Mouse (Mus musculus) midbrain, embryonic 16.5 days (tissue): Measurements from ENCODE around the gene Jph2. TPM values are rescaled to one million over a fixed set of nuclear protein-coding genes. Genes with fewer than 3 reads are reported as not detected.
A peak's percentile ranks its signal among the peaks of the same experiment; 100 is the strongest.

ENCODE experiments used
- ATAC-seq: fragments of 200-750 bp; cut with Nextera tagmentation; 2 replicates; pipeline ENCODE4 v1.8.0; 2017; ENCODE audit warnings: moderate TSS enrichment
- H3K27ac ChIP-seq: fragments of 300-500 bp; sonication (generic); 2 replicates; pipeline ENCODE4 v1.5.1; 2014; ENCODE audit warnings: mild to moderate bottlenecking, low read length, mixed read lengths
- H3K27me3 ChIP-seq: fragments of 300-500 bp; sonication (generic); 2 replicates; pipeline ENCODE4 v1.6.1; 2014; ENCODE audit warnings: low read depth, low read length, mixed read lengths; ENCODE audit not compliant: control insufficient read depth, insufficient read depth
- H3K36me3 ChIP-seq: fragments of 300-500 bp; sonication (generic); 2 replicates; pipeline ENCODE4 v1.6.1; 2014; ENCODE audit warnings: mild to moderate bottlenecking, low read length, moderate library complexity, mixed read lengths; ENCODE audit not compliant: control insufficient read depth, insufficient read depth
- H3K4me1 ChIP-seq: fragments of 300-500 bp; sonication (generic); 2 replicates; pipeline ENCODE4 v1.6.1; 2014; ENCODE audit warnings: mild to moderate bottlenecking, low read length, mixed read lengths; ENCODE audit not compliant: control insufficient read depth, insufficient read depth
- H3K4me2 ChIP-seq: fragments of 300-500 bp; sonication (generic); 2 replicates; pipeline ENCODE4 v1.6.1; 2014; ENCODE audit warnings: mild to moderate bottlenecking, low read length, mixed read lengths
- H3K4me3 ChIP-seq: fragments of 300-500 bp; sonication (generic); 2 replicates; pipeline ENCODE4 v1.5.1; 2014; ENCODE audit warnings: low read depth, mild to moderate bottlenecking, low read length, moderate library complexity, mixed read lengths
- H3K9ac ChIP-seq: fragments of 300-500 bp; sonication (generic); 2 replicates; pipeline ENCODE4 v1.6.1; 2014; ENCODE audit warnings: low read depth, low read length, mixed read lengths
- H3K9me3 ChIP-seq: fragments of 300-500 bp; sonication (generic); replicated peaks from 2 replicates; pipeline ENCODE4 v1.6.1; 2014; ENCODE audit warnings: mild to moderate bottlenecking, low read length, mixed read lengths; ENCODE audit not compliant: control insufficient read depth, poor library complexity, severe bottlenecking
- WGBS: fragments of 180-500 bp; shearing (Covaris S2); extraction: QIAGEN DNeasy Blood & Tissue Kit; methylation state at CpG from one replicate; pipeline ENCODE4 v1.1.7; 2014; 5-methylcytosine and 5-hydroxymethylcytosine counted together
- polyA plus RNA-seq: library from polyadenylated mRNA; unstranded; fragments of >200 nt; fragmentation: Nextera tagmentation; extraction: Ambion mirVana; gene quantifications from 2 replicates; pipeline ENCODE4 v1.2.1, GENCODE M21; 2015

Gene Jph2
- polyA plus RNA-seq, 1 experiment from 2014 or later: 1.1 TPM

DNA sequence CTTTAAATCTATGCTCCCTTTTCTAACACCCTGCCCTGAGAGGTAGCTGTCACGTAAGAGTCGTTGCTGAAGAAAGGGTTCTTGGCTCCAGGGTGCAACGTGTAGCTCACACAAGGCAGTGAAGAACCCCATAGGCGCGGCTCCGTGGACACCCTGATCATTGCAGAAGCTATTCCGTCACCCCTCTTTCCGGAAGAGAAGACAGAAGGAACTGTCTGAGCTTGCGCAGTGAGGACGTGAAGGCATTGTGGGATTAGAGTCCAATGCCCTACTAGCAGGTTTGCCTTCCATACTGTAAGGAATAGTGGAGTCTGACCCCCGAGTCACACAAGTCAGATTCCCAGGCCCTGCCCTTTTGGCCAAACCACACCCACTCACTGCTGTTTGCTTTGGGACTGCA, 51.3 kb downstream of the Jph2 start:
- Histone ChIP-seq H3K4me2 (no peak overlapping the region), H3K27ac (no peak overlapping the region), H3K27me3 (no peaks in the 10 kb centered on the region; the same call in 1 of the 2 replicates), H3K36me3 (no peaks in the 10 kb centered on the region), H3K9me3 (no peaks in the 10 kb centered on the region), H3K4me1 (peaks cover 6% of the 10 kb centered on the region), H3K9ac (no peak overlapping the region), H3K4me3 (no peak overlapping the region)
- 85% methylated on average over 11 of the region's 11 CpGs for WGBS
- ATAC-seq: no peak

DNA sequence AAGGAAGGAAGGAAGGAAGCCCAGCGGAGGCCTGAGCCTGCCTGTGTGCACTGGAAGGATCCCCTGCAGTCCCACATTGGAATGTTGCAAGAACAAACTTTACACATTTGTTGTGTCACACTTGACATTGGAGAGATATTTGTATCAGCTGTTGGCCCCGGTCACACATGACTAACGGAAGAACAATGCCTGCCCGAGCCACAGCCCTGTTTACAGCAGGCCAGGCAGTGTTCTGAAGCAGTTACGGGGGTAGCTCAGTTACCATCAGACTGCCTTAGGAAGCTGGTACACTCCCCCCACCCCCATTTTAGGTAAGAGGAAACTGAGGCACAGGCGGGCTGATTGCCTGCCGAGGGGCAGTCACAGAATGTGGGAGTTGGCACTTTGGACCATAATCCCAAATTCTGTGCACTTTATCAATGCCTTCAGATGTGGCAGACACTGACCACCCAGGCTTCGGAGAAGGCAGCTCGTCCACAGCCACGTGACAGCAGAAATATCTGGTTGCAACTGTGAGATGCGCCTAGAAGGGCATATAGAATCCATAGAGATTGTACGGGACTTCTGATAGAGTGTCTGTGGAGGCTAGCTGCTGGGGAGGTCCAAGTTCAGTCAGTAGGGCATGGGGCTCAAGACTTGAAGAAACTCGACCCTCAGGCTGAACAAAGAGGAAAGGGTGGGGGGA, 52.7 kb downstream of the Jph2 start:
- 77% methylated on average over 13 of the region's 13 CpGs for WGBS
- peaks cover 6% of the 10 kb centered on the region for H3K4me1 ChIP-seq
- no peak overlapping the region for H3K4me2 ChIP-seq
- peaks cover 2% of the 10 kb centered on the region; the same call in 1 of the 2 replicates for H3K27me3 ChIP-seq
- no peak overlapping the region for H3K4me3 ChIP-seq
- no peaks in the 10 kb centered on the region for H3K9me3 ChIP-seq
- no peak overlapping the region for H3K27ac ChIP-seq
- no peak for ATAC-seq
- H3K36me3 ChIP-seq: no peaks in the 10 kb centered on the region
- no peak overlapping the region for H3K9ac ChIP-seq

DNA sequence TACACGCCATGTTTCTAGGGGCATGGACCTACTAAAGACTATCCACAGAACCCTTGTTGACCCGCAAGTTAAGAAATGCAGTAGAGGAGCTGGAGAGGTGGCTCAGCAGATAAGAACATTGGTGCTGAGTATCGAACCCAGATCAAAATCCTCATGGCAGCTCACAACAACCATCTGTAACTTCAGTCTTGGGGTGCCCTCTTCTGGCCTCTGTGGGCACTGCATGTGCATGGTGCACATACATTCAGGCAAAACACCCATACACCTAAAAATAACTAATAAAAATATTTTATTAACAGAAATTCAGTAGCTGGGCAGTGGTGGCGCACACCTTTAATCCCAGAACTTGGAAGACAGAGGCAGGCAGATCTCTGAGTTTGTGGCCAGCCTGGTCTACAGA, 54.1 kb downstream of the Jph2 start:
- WGBS: 79% methylated on average over 4 of the region's 4 CpGs
- no peak for ATAC-seq

DNA sequence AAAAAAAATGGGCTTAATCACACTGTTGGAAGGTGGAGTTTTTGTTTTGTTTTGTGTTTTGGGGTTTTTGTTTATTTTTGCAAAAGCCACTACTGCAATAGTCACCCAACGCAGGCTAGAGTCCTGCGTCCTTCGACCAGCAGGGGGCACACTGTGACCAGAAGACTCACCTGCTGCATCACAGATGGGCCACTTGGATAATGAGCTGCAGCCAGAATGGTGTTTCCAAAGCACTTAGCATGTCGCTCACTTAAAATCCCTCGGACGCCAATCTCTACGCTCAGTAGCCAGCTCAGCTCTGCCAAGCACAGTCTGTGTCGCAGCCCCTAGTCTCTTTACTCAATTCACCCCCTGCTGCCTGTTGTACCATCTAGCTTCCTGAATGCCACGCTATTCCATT, 57.5 kb downstream of the Jph2 start:
- 20% methylated on average over 9 of the region's 9 CpGs for WGBS
- Histone ChIP-seq H3K4me1 (peaks cover 4% of the 10 kb centered on the region; the same call in 1 of the 2 replicates), H3K36me3 (no peaks in the 10 kb centered on the region), H3K27ac (no peak overlapping the region), H3K9me3 (no peaks in the 10 kb centered on the region), H3K27me3 (peaks cover 26% of the 10 kb centered on the region), H3K4me2 (no peak overlapping the region), H3K4me3 (no peak overlapping the region), H3K9ac (no peak overlapping the region)
- peak; percentile 46; the same call in 1 of the 2 replicates for ATAC-seq

More for the DNA sequence above, 54.1 kb downstream of the Jph2 start:
- H3K4me1 ChIP-seq: peaks cover 4% of the 10 kb centered on the region; the same call in 1 of the 2 replicates
- no peaks in the 10 kb centered on the region for H3K9me3 ChIP-seq
- no peak overlapping the region for H3K4me3 ChIP-seq
- no peak overlapping the region for H3K9ac ChIP-seq
- no peak overlapping the region for H3K27ac ChIP-seq
- peaks cover 14% of the 10 kb centered on the region for H3K27me3 ChIP-seq
- no peak overlapping the region for H3K4me2 ChIP-seq
- H3K36me3 ChIP-seq: no peaks in the 10 kb centered on the region

DNA sequence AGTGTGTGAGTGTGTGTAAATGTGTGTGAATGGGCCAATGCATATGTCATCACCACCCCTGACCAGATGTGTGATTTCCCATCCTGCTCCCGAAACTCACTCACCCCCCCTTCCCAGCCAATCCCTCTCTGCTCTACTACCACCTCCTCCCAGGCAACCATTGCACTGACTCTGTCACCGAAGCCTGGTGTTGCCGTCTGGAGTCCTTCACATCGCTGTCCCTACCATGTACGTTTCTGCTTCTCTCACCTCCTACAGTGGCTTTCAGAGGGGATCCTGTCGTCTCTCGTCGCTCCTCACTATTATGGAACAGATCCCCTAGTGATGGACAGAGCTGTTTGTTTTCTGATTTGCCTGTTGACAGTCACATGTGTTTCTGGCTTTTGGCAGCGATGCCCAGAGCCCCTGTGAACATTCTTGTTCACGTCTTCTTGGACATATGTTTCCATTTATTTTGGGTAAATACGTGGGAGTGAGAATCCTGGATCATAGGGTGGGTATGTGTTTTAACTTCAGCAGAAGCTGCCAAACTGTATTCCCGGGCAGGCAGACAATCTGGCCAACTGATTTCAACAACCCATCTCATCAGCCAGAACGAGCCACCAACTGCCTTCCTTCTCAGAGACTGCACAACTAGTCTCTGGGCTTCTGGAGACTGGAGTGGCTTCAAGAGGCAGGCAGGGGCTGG, 65.3 kb downstream of the Jph2 start:
- Histone ChIP-seq H3K4me1 (peaks cover 2% of the 10 kb centered on the region; the same call in 1 of the 2 replicates), H3K9me3 (no peaks in the 10 kb centered on the region), H3K36me3 (no peaks in the 10 kb centered on the region), H3K4me2 (no peak overlapping the region), H3K27me3 (peaks cover under 1% of the 10 kb centered on the region; the same call in 1 of the 2 replicates), H3K4me3 (no peak overlapping the region), H3K9ac (no peak overlapping the region), H3K27ac (no peak overlapping the region)
- whole genome bisulfite sequencing: 79% methylated on average over 13 of the region's 13 CpGs
- no peak for ATAC-seq

DNA sequence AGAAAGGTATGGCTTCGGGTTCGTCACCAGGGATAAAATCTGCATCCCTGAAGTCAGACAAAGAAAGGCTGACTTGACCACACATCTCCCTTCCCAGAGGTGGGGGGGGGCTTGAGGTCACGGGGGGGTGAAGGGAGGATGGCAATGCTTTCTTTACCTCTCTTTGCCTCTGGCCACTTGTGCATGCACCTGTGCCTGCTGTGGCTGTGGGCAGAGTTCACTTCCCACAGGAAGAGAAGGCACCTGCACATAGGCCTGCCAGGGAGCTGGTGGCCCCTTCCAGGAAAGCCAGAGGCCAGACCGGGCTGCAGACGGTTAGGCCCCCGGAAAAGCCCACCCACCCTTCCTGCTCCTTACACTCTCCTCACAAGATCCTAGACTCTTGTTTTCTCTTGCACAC, 66.4 kb downstream of the Jph2 start:
- H3K36me3 ChIP-seq: no peaks in the 10 kb centered on the region
- no peak overlapping the region for H3K27ac ChIP-seq
- H3K4me3 ChIP-seq: no peak overlapping the region
- H3K4me2 ChIP-seq: no peak overlapping the region
- H3K4me1 ChIP-seq: peaks cover 2% of the 10 kb centered on the region; the same call in 1 of the 2 replicates
- WGBS: 81% methylated on average over 6 of the region's 6 CpGs
- no peaks in the 10 kb centered on the region for H3K27me3 ChIP-seq
- H3K9me3 ChIP-seq: no peaks in the 10 kb centered on the region
- no peak for ATAC-seq
- no peak overlapping the region for H3K9ac ChIP-seq

DNA sequence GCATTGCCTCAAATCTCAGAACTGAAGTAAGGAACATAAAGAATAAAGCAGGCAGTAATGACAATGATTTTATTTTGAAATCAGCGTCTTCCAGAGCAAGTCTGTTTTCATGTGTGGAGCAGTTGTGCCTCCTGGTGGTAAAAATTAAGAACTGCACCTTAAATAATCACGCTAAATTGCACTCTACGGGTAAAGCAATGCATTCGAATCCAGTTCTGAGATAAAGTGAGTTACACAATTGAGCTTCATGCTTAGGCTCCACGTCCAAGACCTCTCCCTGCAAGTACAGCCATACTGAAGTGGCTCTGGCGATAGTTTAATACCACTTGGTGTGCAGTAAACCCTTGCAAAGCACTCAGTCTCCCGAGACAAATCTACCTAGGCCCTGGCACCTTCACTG, 67.1 kb downstream of the Jph2 start:
- peaks cover 2% of the 10 kb centered on the region; the same call in 1 of the 2 replicates for H3K4me1 ChIP-seq
- H3K27me3 ChIP-seq: no peaks in the 10 kb centered on the region
- H3K27ac ChIP-seq: no peak overlapping the region
- no peak for ATAC-seq
- no peak overlapping the region for H3K4me2 ChIP-seq
- no peak overlapping the region for H3K4me3 ChIP-seq
- H3K9ac ChIP-seq: no peak overlapping the region
- H3K36me3 ChIP-seq: no peaks in the 10 kb centered on the region
- H3K9me3 ChIP-seq: no peaks in the 10 kb centered on the region
- 24% methylated on average over 7 of the region's 7 CpGs for WGBS

DNA sequence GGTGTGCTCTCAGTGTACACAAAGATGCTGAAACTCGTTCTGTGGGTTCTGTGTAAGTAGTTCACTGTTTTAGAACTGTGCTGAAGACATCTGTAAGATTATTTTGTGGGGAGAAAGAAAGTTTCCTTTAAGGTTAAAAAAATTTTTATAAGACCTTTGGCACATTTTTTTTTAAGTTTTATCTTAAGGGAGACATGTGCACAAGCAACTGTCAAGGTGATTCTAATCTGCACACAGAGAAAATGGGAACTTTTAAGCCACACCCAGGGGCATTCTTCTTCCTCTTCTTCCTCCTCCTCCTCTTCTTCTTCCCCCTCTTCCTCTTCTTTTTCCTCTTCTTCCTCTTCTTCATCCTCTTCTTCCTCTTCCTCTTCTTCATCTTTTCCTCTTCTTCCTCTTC, 74.6 kb downstream of the Jph2 start:
- Histone ChIP-seq H3K9ac (no peak overlapping the region), H3K4me3 (no peak overlapping the region), H3K36me3 (0 out of 2 replicates have a peak, but pooled peaks cover 3% of the 10 kb centered on the region), H3K4me1 (no peaks in the 10 kb centered on the region), H3K27me3 (no peaks in the 10 kb centered on the region), H3K27ac (no peak overlapping the region), H3K9me3 (no peaks in the 10 kb centered on the region), H3K4me2 (no peak overlapping the region)
- WGBS: 52% methylated on average over 1 of the region's 1 CpGs
- ATAC-seq: no peak

DNA sequence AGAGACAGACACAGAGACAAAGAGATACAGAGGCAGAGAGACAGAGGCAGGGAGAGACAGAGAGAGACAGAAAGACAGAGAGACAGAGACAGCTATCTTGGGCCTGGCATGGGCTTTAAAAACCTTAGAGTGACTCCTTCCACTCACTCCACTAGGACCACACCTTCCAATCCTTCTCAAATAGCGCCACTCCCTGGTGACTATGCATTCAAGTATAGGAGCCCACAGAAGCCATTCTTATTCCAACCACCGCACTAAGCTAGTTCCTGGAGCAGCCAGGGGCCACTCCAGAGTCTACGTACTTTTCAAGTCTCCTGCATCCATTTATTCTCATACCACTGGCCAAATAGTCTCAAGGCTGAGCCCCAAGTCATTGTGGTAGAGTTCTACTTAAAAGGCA, 79.0 kb downstream of the Jph2 start:
- Histone ChIP-seq H3K4me3 (no peak overlapping the region), H3K36me3 (0 out of 2 replicates have a peak, but pooled peaks cover 3% of the 10 kb centered on the region), H3K9me3 (no peaks in the 10 kb centered on the region), H3K27ac (no peak overlapping the region), H3K27me3 (no peaks in the 10 kb centered on the region), H3K9ac (no peak overlapping the region), H3K4me1 (no peaks in the 10 kb centered on the region), H3K4me2 (no peak overlapping the region)
- WGBS: 87% methylated on average over 3 of the region's 3 CpGs
- no peak for ATAC-seq
